Mouse (Mus musculus): ENCODE results near the gene Pias3.

GRCm38 (mm10) chr3:96733984-96734383 lies 37.8 kb downstream of the Pias3 start:
- TF ChIP-seq POLR2A (IDR thresholded peaks at IDR 0.05; ENCODE audit: insufficient read depth, low read length): no peak
- TF ChIP-seq CTCF (IDR thresholded peaks at IDR 0.05; ENCODE audit: low read depth, low read length): no peak

All from ES-Bruce4 (cell line).